Mouse (Mus musculus): ENCODE data around the gene Rhbdl3. TPM values are rescaled to one million over a fixed set of nuclear protein-coding genes. Genes with fewer than 3 reads are reported as not detected.
"Not testable (repeated sequence)": the region's sequence is repeated elsewhere in the genome, so short reads cannot be mapped to it uniquely, and the experiment has no call there.

Gene Rhbdl3
- total RNA-seq, 2 experiments from 2014 or later, result 18.9 to 19.6 TPM

- no peak for DNase-seq (ENCODE audit: low spot score in 2 of 2)
Measured at GRCm38 (mm10) chr11:80312049-80312448, 11.3 kb downstream of the Rhbdl3 start.

GRCm38 (mm10) chr11:80312565-80312964, 11.9 kb downstream of the Rhbdl3 start:
- DNase-seq (ENCODE audit: low spot score in 2 of 2), result no peak

- no peak for DNase-seq (ENCODE audit: low spot score in 2 of 2)
Measured at GRCm38 (mm10) chr11:80313462-80313861, 12.8 kb downstream of the Rhbdl3 start.

GRCm38 (mm10) chr11:80313944-80314343, 13.2 kb downstream of the Rhbdl3 start:
- no peak for DNase-seq (ENCODE audit: low spot score in 2 of 2)

GRCm38 (mm10) chr11:80315743-80316639, 15.3 kb downstream of the Rhbdl3 start:
- peak; percentile 41 to 51 for DNase-seq (ENCODE audit: low spot score in 2 of 2)

- DNase-seq (ENCODE audit: low spot score in 2 of 2), result no peak
Measured at GRCm38 (mm10) chr11:80323255-80323654, 22.5 kb downstream of the Rhbdl3 start.

- DNase-seq (ENCODE audit: low spot score in 2 of 2), result no peak
Measured at GRCm38 (mm10) chr11:80324636-80325035, 23.9 kb downstream of the Rhbdl3 start.

GRCm38 (mm10) chr11:80332709-80333400, 32.1 kb downstream of the Rhbdl3 start:
- no peak for DNase-seq (ENCODE audit: low spot score in 2 of 2)

- no peak for DNase-seq (ENCODE audit: low spot score in 2 of 2)
Measured at GRCm38 (mm10) chr11:80335609-80336350, 35.1 kb downstream of the Rhbdl3 start.

- no peak for DNase-seq (ENCODE audit: low spot score in 2 of 2)
Measured at GRCm38 (mm10) chr11:80336351-80336730, 35.6 kb downstream of the Rhbdl3 start.

GRCm38 (mm10) chr11:80342482-80342881, 41.8 kb downstream of the Rhbdl3 start:
- no peak for DNase-seq (ENCODE audit: low spot score in 2 of 2)

GRCm38 (mm10) chr11:80351832-80352430, 51.2 kb downstream of the Rhbdl3 start:
- DNase-seq (ENCODE audit: low spot score in 2 of 2), result peak; percentile 91 to 93

- DNase-seq (ENCODE audit: low spot score in 2 of 2), result peak in 1 of 2 experiments; percentile 22
Measured at GRCm38 (mm10) chr11:80354832-80355231, 54.1 kb downstream of the Rhbdl3 start.

- no peak for DNase-seq (ENCODE audit: low spot score in 2 of 2)
Measured at GRCm38 (mm10) chr11:80368949-80369348, 68.2 kb downstream of the Rhbdl3 start.

GRCm38 (mm10) chr11:80376651-80377050, 75.9 kb downstream of the Rhbdl3 start:
- no peak for DNase-seq (ENCODE audit: low spot score in 2 of 2)

GRCm38 (mm10) chr11:80377712-80378451, 77.2 kb downstream of the Rhbdl3 start, which contains the start of gene 5730455P16Rik:
TSS of gene 5730455P16Rik (minus strand) at chr11:80378034.
- DNase-seq (ENCODE audit: low spot score in 2 of 2), result peak; percentile 89 to 91

GRCm38 (mm10) chr11:80378452-80379068, 77.8 kb downstream of the Rhbdl3 start:
- not testable (repeated sequence) for DNase-seq (ENCODE audit: low spot score in 2 of 2)

GRCm38 (mm10) chr11:80379184-80379583, 78.5 kb downstream of the Rhbdl3 start:
- DNase-seq (ENCODE audit: low spot score in 2 of 2), result not testable (repeated sequence)

- DNase-seq (ENCODE audit: low spot score in 2 of 2), result peak; percentile 36 to 46
Measured at GRCm38 (mm10) chr11:80382626-80383018, 81.9 kb downstream of the Rhbdl3 start.
